Mouse (Mus musculus) bone marrow, adult 2 months (tissue): ENCODE measurements at regions not wholly inside any gene's neighbourhood (a gene's known extent, or its start where the extent isn't known, plus 50 kb on each side); places are given as distances from the start of the nearest gene placed in this dataset.

Experiments
- CTCF ChIP-seq: fragments of 200-500 bp; IDR thresholded peaks from 2 replicates; pipeline ENCODE4 v1.5.1; 2011; ENCODE audit warnings: low read length, control low read depth; ENCODE audit not compliant: control insufficient read depth, insufficient read depth
- POLR2A ChIP-seq: fragments of 200-500 bp; IDR thresholded peaks from 2 replicates; pipeline ENCODE4 v1.6.1; 2011; ENCODE audit warnings: low read depth, mild to moderate bottlenecking, control low read depth, low read length, borderline replicate concordance; ENCODE audit not compliant: control insufficient read depth

GRCm38 (mm10) chr6:140890591-140890990 lies 161.5 kb downstream of the Gm11077 start:
- no peak for TF ChIP-seq CTCF
- no peak for TF ChIP-seq POLR2A
